Comparison of ENCODE assay signal across 12 mouse cellular contexts in genomic region chr15:79202575-79202974, GRCm38 (mm10). TPM values are rescaled to one million over a fixed set of nuclear protein-coding genes. Genes with fewer than 3 reads are reported as not detected.
A peak's percentile ranks its signal among the peaks of the same experiment; 100 is the strongest.
DNase-seq lines count a peak whose midpoint lies in the region; ATAC-seq and TF ChIP-seq lines count a peak whose summit lies in the region.
"Had no signal": no experiment of that assay in that cellular context is flagged by ENCODE, and none has a peak within 500 bp of the region (broad histone marks: within the 10 kb centered on the region; RNA-seq: fewer than 3 reads in every experiment).

No protein-coding gene starts in this region.

- 16% methylated on average over 10 of the region's 10 CpGs for WGBS in heart, embryonic 11.5 days (ENCODE audit: insufficient replicate concordance)
- 47% methylated on average over 10 of the region's 10 CpGs for WGBS in hindbrain, embryonic 10.5 days
- WGBS in midbrain, embryonic 12.5 days: 49% methylated on average over 10 of the region's 10 CpGs

- no peaks in the 10 kb centered on the region for H3K9me3 ChIP-seq in heart, embryonic 11.5 days (replicated peaks; ENCODE audit: control insufficient read depth, low read length)
- no peaks in the 10 kb centered on the region for H3K9me3 ChIP-seq in hindbrain, embryonic 10.5 days
- H3K9me3 ChIP-seq in midbrain, embryonic 12.5 days: no peaks in the 10 kb centered on the region

- H3K27me3 ChIP-seq in heart, embryonic 11.5 days (ENCODE audit: control insufficient read depth, insufficient read depth, low read length): peaks cover 11% of the 10 kb centered on the region
- H3K27me3 ChIP-seq in hindbrain, embryonic 10.5 days (ENCODE audit: insufficient read depth, poor library complexity, severe bottlenecking): peaks cover 10% of the 10 kb centered on the region; the same call in 1 of the 2 replicates
- 0 out of 2 replicates have a peak, but pooled peaks cover 6% of the 10 kb centered on the region for H3K27me3 ChIP-seq in midbrain, embryonic 12.5 days

- H3K4me1 ChIP-seq in heart, embryonic 11.5 days (ENCODE audit: control insufficient read depth, insufficient read depth, low read length): peaks cover 19% of the 10 kb centered on the region
- peaks cover 39% of the 10 kb centered on the region for H3K4me1 ChIP-seq in hindbrain, embryonic 10.5 days (replicated peaks)
- peaks cover 28% of the 10 kb centered on the region for H3K4me1 ChIP-seq in midbrain, embryonic 12.5 days

- no peaks in the 10 kb centered on the region for H3K36me3 ChIP-seq in heart, embryonic 11.5 days (ENCODE audit: control insufficient read depth, insufficient read depth, low read length)
- H3K36me3 ChIP-seq in hindbrain, embryonic 10.5 days: no peaks in the 10 kb centered on the region
- no peaks in the 10 kb centered on the region for H3K36me3 ChIP-seq in midbrain, embryonic 12.5 days

- TF ChIP-seq POLR2A in brain, embryonic 14.5 days (IDR thresholded peaks at IDR 0.05; ENCODE audit: borderline replicate concordance, extremely low read depth, insufficient read depth, insufficient read length, poor library complexity, severe bottlenecking): no peak

- H3K4me2 ChIP-seq in heart, embryonic 11.5 days: peak overlapping the region; percentile 1; the same call in 1 of the 2 replicates
- no peak overlapping the region for H3K4me2 ChIP-seq in midbrain, embryonic 12.5 days (replicated peaks)

- no peak for ATAC-seq in heart, embryonic 11.5 days (replicated peaks; ENCODE audit: insufficient number of reproducible peaks, low FRiP score, low TSS enrichment)
- ATAC-seq in midbrain, embryonic 12.5 days (ENCODE audit: low FRiP score, low read depth): peak; percentile 44

- no peak for TF ChIP-seq CTCF in brain, embryonic 14.5 days (IDR thresholded peaks at IDR 0.05; ENCODE audit: borderline replicate concordance, extremely low read depth, insufficient read depth, insufficient read length)

- no peak for DNase-seq in heart, adult 9 months (ENCODE audit: low spot score in 2 of 2)
- DNase-seq in brain, embryonic 14.5 days (ENCODE audit: low read depth): peak; percentile 60
- no peak for DNase-seq in hindbrain, embryonic 10.5 days (ENCODE audit: low spot score)
- no peak for DNase-seq in adrenal gland, adult (ENCODE audit: inconsistent age in 2 of 2, low spot score in 1 of 2)
- DNase-seq in cerebellum, adult 9-11 months: no peak
- no peak for DNase-seq in embryo, embryonic 10 days (ENCODE audit: low spot score)
- DNase-seq: adrenal gland, postnatal 25 days; cerebellum, postnatal 14 days had no signal

- H3K4me3 ChIP-seq in heart, embryonic 11.5 days (ENCODE audit: low read depth, low read length): no peak overlapping the region
- peak overlapping the region; percentile 13; the same call in 1 of the 2 replicates for H3K4me3 ChIP-seq in hindbrain, embryonic 10.5 days
- no peak overlapping the region for H3K4me3 ChIP-seq in midbrain, embryonic 12.5 days

- H3K9ac ChIP-seq in heart, embryonic 11.5 days (ENCODE audit: low read depth, low read length): no peak overlapping the region
- H3K9ac ChIP-seq in midbrain, embryonic 12.5 days (replicated peaks): 0 out of 2 replicates have a peak overlapping the region, but pooled peaks have one; percentile 24

- H3K27ac ChIP-seq in heart, embryonic 11.5 days (ENCODE audit: low read depth, low read length): no peak overlapping the region
- H3K27ac ChIP-seq in hindbrain, embryonic 10.5 days: peak overlapping the region; percentile 90
- H3K27ac ChIP-seq in midbrain, embryonic 12.5 days (replicated peaks): peak overlapping the region; percentile 80

RNA-seq across cellular contexts. Expression of gene Pick1, which starts 26.4 kb away (rescaled TPM):
- polyA plus RNA-seq in heart, embryonic 11.5 days (2014; fragmentation: Nextera tagmentation; extraction: Ambion mirVana): 17.6 and 19.3 TPM in 2 replicates
- 102 and 109 TPM in 2 replicates for polyA plus RNA-seq in brain, embryonic 14.5 days (2012; rRNA removed)
- polyA plus RNA-seq in hindbrain, embryonic 10.5 days (2016; fragmentation: Nextera tagmentation; extraction: Ambion mirVana): 45.0 and 47.8 TPM in 2 replicates
- polyA plus RNA-seq in midbrain, embryonic 12.5 days (2016; fragmentation: Nextera tagmentation; extraction: Ambion mirVana): 60.5 and 67.8 TPM in 2 replicates

RNA-seq across cellular contexts. Expression of gene Gm49486, which starts 26.6 kb away (rescaled TPM):
- polyA plus RNA-seq in heart, embryonic 11.5 days (2014; fragmentation: Nextera tagmentation; extraction: Ambion mirVana): 0.59 and 0.64 TPM in 2 replicates
- 1.9 and 2.5 TPM in 2 replicates for polyA plus RNA-seq in brain, embryonic 14.5 days (2012; rRNA removed)
- polyA plus RNA-seq in hindbrain, embryonic 10.5 days (2016; fragmentation: Nextera tagmentation; extraction: Ambion mirVana): 0.14 and 0.21 TPM in 2 replicates
- polyA plus RNA-seq in midbrain, embryonic 12.5 days (2016; fragmentation: Nextera tagmentation; extraction: Ambion mirVana): 0.72 and 0.80 TPM in 2 replicates
- polyA plus RNA-seq: spleen, adult 2 months had no signal

RNA-seq across cellular contexts. Expression of gene Sox10, which starts 37.5 kb away (rescaled TPM):
- 1.1 and 1.3 TPM in 2 replicates for polyA plus RNA-seq in heart, embryonic 11.5 days (2014; fragmentation: Nextera tagmentation; extraction: Ambion mirVana)
- polyA plus RNA-seq in brain, embryonic 14.5 days (2012; rRNA removed): 5.6 and 11.3 TPM in 2 replicates
- 9.2 and 28.1 TPM in 2 replicates for polyA plus RNA-seq in hindbrain, embryonic 10.5 days (2016; fragmentation: Nextera tagmentation; extraction: Ambion mirVana)
- 0.48 and 1.2 TPM in 2 replicates for polyA plus RNA-seq in midbrain, embryonic 12.5 days (2016; fragmentation: Nextera tagmentation; extraction: Ambion mirVana)

RNA-seq across cellular contexts. Expression of gene Slc16a8, which starts 52.0 kb away (rescaled TPM):
- polyA plus RNA-seq in heart, embryonic 11.5 days (2014; fragmentation: Nextera tagmentation; extraction: Ambion mirVana): 0.17 TPM in 1 of 2 replicates, not detected in the other
- polyA plus RNA-seq in brain, embryonic 14.5 days (2012; rRNA removed): 0.37 and 0.50 TPM in 2 replicates
- polyA plus RNA-seq in hindbrain, embryonic 10.5 days (2016; fragmentation: Nextera tagmentation; extraction: Ambion mirVana): 0.14 and 0.26 TPM in 2 replicates
- polyA plus RNA-seq in midbrain, embryonic 12.5 days (2016; fragmentation: Nextera tagmentation; extraction: Ambion mirVana): 0.24 and 0.50 TPM in 2 replicates
- polyA plus RNA-seq: liver, embryonic 16.5 days; spleen, adult 2 months had no signal
